Mouse (Mus musculus) midbrain, embryonic 13.5 days (tissue): ENCODE results near the gene Atp2a1. TPM values are rescaled to one million over a fixed set of nuclear protein-coding genes. Genes with fewer than 3 reads are reported as not detected.

Experiments used
- ATAC-seq: fragments of 200-750 bp; cut with Nextera tagmentation; 2 replicates; pipeline ENCODE4 v1.8.0; 2017; ENCODE audit warnings: mild to moderate bottlenecking, moderate TSS enrichment, moderate library complexity
- H3K27ac ChIP-seq: fragments of 300-500 bp; sonication (generic); 2 replicates; pipeline ENCODE4 v1.5.1; 2015; ENCODE audit warnings: inconsistent platforms, mild to moderate bottlenecking, moderate library complexity
- H3K27me3 ChIP-seq: fragments of 300-500 bp; sonication (generic); 2 replicates; pipeline ENCODE4 v1.6.1; 2015; ENCODE audit warnings: mild to moderate bottlenecking, inconsistent platforms
- H3K36me3 ChIP-seq: fragments of 300-500 bp; sonication (generic); 2 replicates; pipeline ENCODE4 v1.6.1; 2015; ENCODE audit warnings: mild to moderate bottlenecking, inconsistent platforms
- H3K4me1 ChIP-seq: fragments of 300-500 bp; sonication (generic); replicated peaks from 2 replicates; pipeline ENCODE4 v1.6.1; 2015; ENCODE audit warnings: inconsistent platforms
- H3K4me2 ChIP-seq: fragments of 300-500 bp; sonication (generic); replicated peaks from 2 replicates; pipeline ENCODE4 v1.6.1; 2015; ENCODE audit warnings: moderate library complexity, mild to moderate bottlenecking, inconsistent platforms
- H3K4me3 ChIP-seq: fragments of 300-500 bp; sonication (generic); replicated peaks from 2 replicates; pipeline ENCODE4 v1.5.1; 2015; ENCODE audit warnings: mild to moderate bottlenecking, inconsistent platforms
- H3K9ac ChIP-seq: fragments of 300-500 bp; sonication (generic); replicated peaks from 2 replicates; pipeline ENCODE4 v1.6.1; 2015; ENCODE audit warnings: mild to moderate bottlenecking, inconsistent platforms
- H3K9me3 ChIP-seq: fragments of 300-500 bp; sonication (generic); 2 replicates; pipeline ENCODE4 v1.6.1; 2016; ENCODE audit warnings: mild to moderate bottlenecking, inconsistent platforms
- WGBS: fragments of 180-500 bp; shearing (Covaris S2); methylation state at CpG from one replicate; pipeline ENCODE4 v1.1.7; 2015; 5-methylcytosine and 5-hydroxymethylcytosine counted together
- polyA plus RNA-seq: library from polyadenylated mRNA; unstranded; fragments of >200 nt; fragmentation: Nextera tagmentation; extraction: Ambion mirVana; gene quantifications from 2 replicates; pipeline ENCODE4 v1.2.1, GENCODE M21; 2015

Atp2a1 gene
- 0.32 and 0.49 TPM in 2 replicates for polyA plus RNA-seq

- Histone ChIP-seq H3K4me3 (no peak within 1 kb of the TSS), H3K9ac (no peak within 1 kb of the TSS), H3K4me1 (no peaks in the 10 kb centered on the region), H3K36me3 (peaks cover 20% of the 10 kb centered on the region), H3K9me3 (no peaks in the 10 kb centered on the region), H3K4me2 (no peak within 1 kb of the TSS), H3K27me3 (no peaks in the 10 kb centered on the region; the same call in 1 of the 2 replicates), H3K27ac (no peak within 1 kb of the TSS)
- ATAC-seq: no peak
- 60% methylated on average over 5 of the region's 5 CpGs for WGBS
Measured at GRCm38 (mm10) chr7:126463004-126463403, at the start of gene Atp2a1. Gene Atp2a1 (minus strand): TSS chr7:126463108.

- H3K9me3 ChIP-seq: no peaks in the 10 kb centered on the region
- no peaks in the 10 kb centered on the region for H3K4me1 ChIP-seq
- no peak for ATAC-seq
- H3K27ac ChIP-seq: no peak overlapping the region
- WGBS: 83% methylated on average over 3 of the region's 3 CpGs
- no peak overlapping the region for H3K4me2 ChIP-seq
- H3K4me3 ChIP-seq: no peak overlapping the region
- H3K27me3 ChIP-seq: no peaks in the 10 kb centered on the region
- H3K9ac ChIP-seq: no peak overlapping the region
- no peaks in the 10 kb centered on the region for H3K36me3 ChIP-seq
Measured at GRCm38 (mm10) chr7:126511287-126511686, 48.4 kb upstream of the Atp2a1 start.

GRCm38 (mm10) chr7:126507126-126507778 lies 44.3 kb upstream of the Atp2a1 start:
- Histone ChIP-seq H3K36me3 (no peaks in the 10 kb centered on the region), H3K4me3 (no peak overlapping the region), H3K4me2 (no peak overlapping the region), H3K27me3 (no peaks in the 10 kb centered on the region), H3K9me3 (no peaks in the 10 kb centered on the region), H3K9ac (no peak overlapping the region), H3K27ac (no peak overlapping the region), H3K4me1 (peaks cover 6% of the 10 kb centered on the region)
- ATAC-seq: no peak
- WGBS: 84% methylated on average over 8 of the region's 8 CpGs

GRCm38 (mm10) chr7:126504913-126505312 lies 42.0 kb upstream of the Atp2a1 start:
- H3K9me3 ChIP-seq: no peaks in the 10 kb centered on the region
- peaks cover 14% of the 10 kb centered on the region for H3K36me3 ChIP-seq
- H3K27me3 ChIP-seq: no peaks in the 10 kb centered on the region
- H3K4me1 ChIP-seq: peaks cover 23% of the 10 kb centered on the region
- no peak overlapping the region for H3K4me2 ChIP-seq
- H3K9ac ChIP-seq: no peak overlapping the region
- ATAC-seq: no peak
- WGBS: 94% methylated on average over 2 of the region's 2 CpGs
- no peak overlapping the region for H3K27ac ChIP-seq
- no peak overlapping the region for H3K4me3 ChIP-seq

- H3K9ac ChIP-seq: peak within 1 kb of the TSS; percentile 99
- H3K27ac ChIP-seq: peak within 1 kb of the TSS; percentile 99
- H3K36me3 ChIP-seq: peaks cover 29% of the 10 kb centered on the region
- H3K9me3 ChIP-seq: no peaks in the 10 kb centered on the region
- WGBS: 1% methylated on average over 65 of the region's 72 CpGs
- peak within 1 kb of the TSS; percentile 100 for H3K4me3 ChIP-seq
- peaks cover 23% of the 10 kb centered on the region for H3K4me1 ChIP-seq
- H3K27me3 ChIP-seq: no peaks in the 10 kb centered on the region
- ATAC-seq: peak; percentile 86
- H3K4me2 ChIP-seq: peak within 1 kb of the TSS; percentile 79
Measured at GRCm38 (mm10) chr7:126503273-126503878, 40.5 kb upstream of the Atp2a1 start, which contains the start of gene Atxn2l. Gene Atxn2l (minus strand): TSS chr7:126503437.

DNA sequence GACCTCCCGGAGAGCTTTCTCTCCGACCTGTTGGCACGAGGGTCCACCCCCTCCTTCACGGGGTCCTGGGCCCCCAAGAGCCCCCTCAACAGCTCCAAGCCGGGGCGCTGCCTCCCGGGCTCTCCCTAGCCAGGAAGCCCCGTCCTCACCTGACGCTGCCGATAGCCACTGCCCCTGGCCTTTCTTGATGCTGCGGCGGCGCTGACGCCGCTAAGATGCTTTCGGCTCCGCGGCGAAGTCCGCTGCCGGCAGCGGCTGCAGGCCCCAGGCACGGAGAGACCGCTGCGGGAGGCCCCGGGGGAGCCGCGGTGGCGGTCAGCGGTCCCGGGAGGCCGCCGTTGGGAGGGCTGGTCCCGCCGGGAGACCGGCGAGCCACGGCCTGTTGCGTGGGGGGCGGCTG lies 39.8 kb upstream of the Atp2a1 start:
- peak overlapping the region; percentile 100 for H3K4me3 ChIP-seq
- peaks cover 23% of the 10 kb centered on the region for H3K4me1 ChIP-seq
- peaks cover 35% of the 10 kb centered on the region for H3K36me3 ChIP-seq
- no peaks in the 10 kb centered on the region for H3K9me3 ChIP-seq
- peak overlapping the region; percentile 99 for H3K9ac ChIP-seq
- under 1% methylated on average over 39 of the region's 40 CpGs for WGBS
- peak overlapping the region; percentile 79 for H3K4me2 ChIP-seq
- no peak for ATAC-seq
- peak overlapping the region; percentile 99 for H3K27ac ChIP-seq
- H3K27me3 ChIP-seq: no peaks in the 10 kb centered on the region

- 1% methylated on average over 56 of the region's 57 CpGs for WGBS
- no peaks in the 10 kb centered on the region for H3K9me3 ChIP-seq
- H3K4me1 ChIP-seq: peaks cover 23% of the 10 kb centered on the region
- peak overlapping the region; percentile 99 for H3K9ac ChIP-seq
- peaks cover 41% of the 10 kb centered on the region for H3K36me3 ChIP-seq
- H3K4me3 ChIP-seq: peak overlapping the region; percentile 100
- ATAC-seq: peak; percentile 93
- H3K4me2 ChIP-seq: peak overlapping the region; percentile 79
- peak overlapping the region; percentile 99 for H3K27ac ChIP-seq
- no peaks in the 10 kb centered on the region for H3K27me3 ChIP-seq
Measured at GRCm38 (mm10) chr7:126502023-126502741, 39.3 kb upstream of the Atp2a1 start.

DNA sequence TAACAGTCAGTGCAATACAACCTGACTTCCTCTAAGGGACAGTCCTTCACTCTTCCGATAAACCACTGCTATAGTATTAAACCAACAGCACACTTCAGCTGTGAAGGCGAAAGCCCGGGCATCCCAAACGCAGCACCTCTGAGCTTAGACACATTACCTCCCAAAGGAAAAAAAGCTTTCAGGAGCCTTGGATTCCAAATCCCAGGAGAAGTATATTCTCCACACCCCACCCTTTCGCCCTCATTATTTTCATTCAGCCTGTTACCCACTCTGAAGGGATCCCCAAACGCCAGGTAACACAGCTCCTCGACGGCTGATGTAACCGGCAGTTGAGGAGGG lies 38.7 kb upstream of the Atp2a1 start:
- H3K4me3 ChIP-seq: peak overlapping the region; percentile 100

GRCm38 (mm10) chr7:126499416-126499815 lies 36.5 kb upstream of the Atp2a1 start:
- no peak overlapping the region for H3K27ac ChIP-seq
- 96% methylated on average over 7 of the region's 7 CpGs for WGBS
- H3K27me3 ChIP-seq: no peaks in the 10 kb centered on the region
- ATAC-seq: no peak
- H3K4me2 ChIP-seq: no peak overlapping the region
- H3K36me3 ChIP-seq: peaks cover 69% of the 10 kb centered on the region
- no peak overlapping the region for H3K4me3 ChIP-seq
- H3K4me1 ChIP-seq: peaks cover 23% of the 10 kb centered on the region
- H3K9me3 ChIP-seq: no peaks in the 10 kb centered on the region
- H3K9ac ChIP-seq: no peak overlapping the region

More for the DNA sequence above, 38.7 kb upstream of the Atp2a1 start:
- Histone ChIP-seq H3K9ac (peak overlapping the region; percentile 99), H3K27ac (peak overlapping the region; percentile 99), H3K4me2 (peak overlapping the region; percentile 79), H3K4me1 (peaks cover 23% of the 10 kb centered on the region), H3K27me3 (no peaks in the 10 kb centered on the region), H3K36me3 (peaks cover 46% of the 10 kb centered on the region), H3K9me3 (no peaks in the 10 kb centered on the region)
- peak; percentile 0; the same call in 1 of the 2 replicates for ATAC-seq
- 5% methylated on average over 9 of the region's 9 CpGs for WGBS

- H3K9ac ChIP-seq: no peak overlapping the region
- ATAC-seq: no peak
- H3K4me2 ChIP-seq: no peak overlapping the region
- H3K27me3 ChIP-seq: no peaks in the 10 kb centered on the region
- H3K4me3 ChIP-seq: no peak overlapping the region
- WGBS: 92% methylated on average over 12 of the region's 12 CpGs
- H3K36me3 ChIP-seq: peaks cover 83% of the 10 kb centered on the region
- H3K27ac ChIP-seq: no peak overlapping the region
- no peaks in the 10 kb centered on the region for H3K9me3 ChIP-seq
- H3K4me1 ChIP-seq: peaks cover 17% of the 10 kb centered on the region
Measured at GRCm38 (mm10) chr7:126497966-126498365, 35.1 kb upstream of the Atp2a1 start.

DNA sequence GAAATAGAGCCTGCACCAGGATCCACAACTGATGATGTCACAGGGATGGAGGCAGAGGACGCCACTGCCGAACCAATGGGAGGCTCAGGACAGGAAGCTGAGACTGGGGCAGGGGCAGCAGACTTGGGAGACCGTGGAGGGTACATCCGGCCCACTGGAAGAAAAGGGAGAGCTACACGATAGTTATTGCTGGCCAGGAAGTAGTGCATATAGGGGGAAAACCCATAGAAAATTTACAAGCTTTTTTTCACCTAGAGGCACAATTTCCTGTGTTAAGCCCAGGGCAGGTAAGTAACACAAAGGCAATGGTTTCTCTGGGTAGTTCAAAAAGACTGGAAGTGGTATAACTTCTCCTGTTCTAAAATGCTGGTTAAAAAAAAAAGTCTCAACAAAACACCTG lies 33.6 kb upstream of the Atp2a1 start:
- no peaks in the 10 kb centered on the region for H3K9me3 ChIP-seq
- peaks cover 15% of the 10 kb centered on the region for H3K4me1 ChIP-seq
- H3K4me2 ChIP-seq: no peak overlapping the region
- no peaks in the 10 kb centered on the region for H3K27me3 ChIP-seq
- no peak overlapping the region for H3K4me3 ChIP-seq
- no peak for ATAC-seq
- no peak overlapping the region for H3K9ac ChIP-seq
- no peak overlapping the region for H3K27ac ChIP-seq
- peaks cover 97% of the 10 kb centered on the region for H3K36me3 ChIP-seq
- 92% methylated on average over 5 of the region's 5 CpGs for WGBS

GRCm38 (mm10) chr7:126494120-126494519 lies 31.2 kb upstream of the Atp2a1 start:
- no peak overlapping the region for H3K4me3 ChIP-seq
- no peak overlapping the region for H3K4me2 ChIP-seq
- 94% methylated on average over 6 of the region's 6 CpGs for WGBS

More at GRCm38 (mm10) chr7:126494120-126494519, 31.2 kb upstream of the Atp2a1 start:
- no peak for ATAC-seq
- peaks cover 94% of the 10 kb centered on the region for H3K36me3 ChIP-seq
- no peaks in the 10 kb centered on the region for H3K27me3 ChIP-seq
- no peaks in the 10 kb centered on the region for H3K4me1 ChIP-seq
- no peaks in the 10 kb centered on the region for H3K9me3 ChIP-seq
- no peak overlapping the region for H3K9ac ChIP-seq
- H3K27ac ChIP-seq: no peak overlapping the region
